Mouse (Mus musculus) forebrain, embryonic 11.5 days (tissue): ENCODE measurements around the gene Gm14409. TPM values are rescaled to one million over a fixed set of nuclear protein-coding genes. Genes with fewer than 3 reads are reported as not detected.

ENCODE experiments used
- polyA plus RNA-seq: library from polyadenylated mRNA; unstranded; fragments of >200 nt; fragmentation: Nextera tagmentation; extraction: Ambion mirVana; gene quantifications from 2 replicates; pipeline ENCODE4 v1.2.1, GENCODE M21; 2014

The Gm14409 gene
- polyA plus RNA-seq, 1 experiment from 2014 or later, result not detected

Other genes starting within 250 kb of the Gm14409 start
- not detected in 2 replicates for gene Gm14401, start 192.7 kb downstream of the Gm14409 start, polyA plus RNA-seq
- gene Gm14410, start 60.6 kb downstream of the Gm14409 start, polyA plus RNA-seq, result 24.1 and 36.1 TPM in 2 replicates
- 0.28 TPM in 1 of 2 replicates, not detected in the other for gene Gm14412, start 57.3 kb upstream of the Gm14409 start, polyA plus RNA-seq
- 11.3 and 12.5 TPM in 2 replicates for gene Gm14418, start 131.3 kb upstream of the Gm14409 start, polyA plus RNA-seq
- 12.3 and 15.2 TPM in 2 replicates for gene Zfp970, start 197.7 kb upstream of the Gm14409 start, polyA plus RNA-seq
- gene Gm14403, start 231.2 kb upstream of the Gm14409 start, polyA plus RNA-seq, result 5.5 and 5.8 TPM in 2 replicates